Mouse (Mus musculus): ENCODE measurements around the gene Eln. TPM values are rescaled to one million over a fixed set of nuclear protein-coding genes. Genes with fewer than 3 reads are reported as not detected.
A peak's percentile ranks its signal among the peaks of the same experiment; 100 is the strongest.

Eln gene
- total RNA-seq, 2 experiments from 2014 or later = 59.4 to 77.7 TPM

- intact Hi-C loops (cut with DNase I) = loop anchor here (5.0 kb wide), 1 partner anchor 155 kb away; no protein-coding TSS in a partner anchor
- DNase-seq (ENCODE audit: extremely low spot score in 1 of 2, low spot score in 2 of 2) = peak; percentile 72 to 90
These were observed 380 bp upstream of the Eln start for GRCm38 (mm10) chr5:134747512-134747893.

- intact Hi-C loops (cut with DNase I) = loop anchor here (5.0 kb wide), 1 partner anchor 156 kb away; no protein-coding TSS in a partner anchor
- no peak for DNase-seq (ENCODE audit: extremely low spot score in 1 of 2, low spot score in 2 of 2)
These were observed 922 bp downstream of the Eln start for GRCm38 (mm10) chr5:134746201-134746600.

- intact Hi-C loops (cut with DNase I) = loop anchor here (5.0 kb wide), 1 partner anchor 156 kb away; no protein-coding TSS in a partner anchor
- no peak for DNase-seq (ENCODE audit: extremely low spot score in 1 of 2, low spot score in 2 of 2)
These were observed 1.3 kb downstream of the Eln start for GRCm38 (mm10) chr5:134745801-134746200.

GRCm38 (mm10) chr5:134745000-134745399 lies 2.1 kb downstream of the Eln start:
- no peak for DNase-seq (ENCODE audit: extremely low spot score in 1 of 2, low spot score in 2 of 2)
- intact Hi-C loops (cut with DNase I) = loop anchor here (5.0 kb wide), 1 partner anchor 157 kb away; no protein-coding TSS in a partner anchor

GRCm38 (mm10) chr5:134743991-134744390 lies 3.1 kb downstream of the Eln start:
- intact Hi-C loops (cut with DNase I) = no loop called here

GRCm38 (mm10) chr5:134742221-134742795 lies 4.8 kb downstream of the Eln start:
- intact Hi-C loops (cut with DNase I) = no loop called here
- DNase-seq (ENCODE audit: extremely low spot score in 1 of 2, low spot score in 2 of 2) = peak in 1 of 2 experiments; percentile 47

More at GRCm38 (mm10) chr5:134743991-134744390, 3.1 kb downstream of the Eln start:
- no peak for DNase-seq (ENCODE audit: extremely low spot score in 1 of 2, low spot score in 2 of 2)

GRCm38 (mm10) chr5:134740501-134741341 lies 6.4 kb downstream of the Eln start:
- intact Hi-C loops (cut with DNase I) = no loop called here
- DNase-seq (ENCODE audit: extremely low spot score in 1 of 2, low spot score in 2 of 2) = peak in 1 of 2 experiments; percentile 36

GRCm38 (mm10) chr5:134739951-134740350 lies 7.2 kb downstream of the Eln start:
- intact Hi-C loops (cut with DNase I) = no loop called here
- DNase-seq (ENCODE audit: extremely low spot score in 1 of 2, low spot score in 2 of 2) = no peak

- intact Hi-C loops (cut with DNase I) = no loop called here
- no peak for DNase-seq (ENCODE audit: extremely low spot score in 1 of 2, low spot score in 2 of 2)
These were observed 12.2 kb downstream of the Eln start for GRCm38 (mm10) chr5:134734920-134735319.

- intact Hi-C loops (cut with DNase I) = no loop called here
- no peak for DNase-seq (ENCODE audit: extremely low spot score in 1 of 2, low spot score in 2 of 2)
These were observed 13.1 kb downstream of the Eln start for GRCm38 (mm10) chr5:134734072-134734471.

- DNase-seq (ENCODE audit: extremely low spot score in 1 of 2, low spot score in 2 of 2) = peak in 1 of 2 experiments; percentile 7
- intact Hi-C loops (cut with DNase I) = no loop called here
These were observed 13.9 kb downstream of the Eln start for GRCm38 (mm10) chr5:134733241-134733640.

- DNase-seq (ENCODE audit: extremely low spot score in 1 of 2, low spot score in 2 of 2) = no peak
- intact Hi-C loops (cut with DNase I) = no loop called here
These were observed 18.0 kb downstream of the Eln start for GRCm38 (mm10) chr5:134729124-134729523.

- DNase-seq (ENCODE audit: extremely low spot score in 1 of 2, low spot score in 2 of 2) = no peak
- intact Hi-C loops (cut with DNase I) = no loop called here
These were observed 18.6 kb downstream of the Eln start for GRCm38 (mm10) chr5:134728535-134728934.

GRCm38 (mm10) chr5:134727001-134727639 lies 20.0 kb downstream of the Eln start:
- no peak for DNase-seq (ENCODE audit: extremely low spot score in 1 of 2, low spot score in 2 of 2)
- intact Hi-C loops (cut with DNase I) = no loop called here

GRCm38 (mm10) chr5:134725299-134725698 lies 21.8 kb downstream of the Eln start:
- no peak for DNase-seq (ENCODE audit: extremely low spot score in 1 of 2, low spot score in 2 of 2)
- intact Hi-C loops (cut with DNase I) = no loop called here

- no peak for DNase-seq (ENCODE audit: extremely low spot score in 1 of 2, low spot score in 2 of 2)
- intact Hi-C loops (cut with DNase I) = no loop called here
These were observed 27.1 kb downstream of the Eln start for GRCm38 (mm10) chr5:134720058-134720457.

GRCm38 (mm10) chr5:134711076-134711475 lies 36.0 kb downstream of the Eln start:
- intact Hi-C loops (cut with DNase I) = no loop called here
- DNase-seq (ENCODE audit: extremely low spot score in 1 of 2, low spot score in 2 of 2) = no peak

GRCm38 (mm10) chr5:134709275-134709674 lies 37.8 kb downstream of the Eln start:
- intact Hi-C loops (cut with DNase I) = loop anchor here (10.0 kb wide), 1 partner anchor 214 kb away; no protein-coding TSS in a partner anchor

GRCm38 (mm10) chr5:134704157-134704556 lies 43.0 kb downstream of the Eln start:
- DNase-seq (ENCODE audit: extremely low spot score in 1 of 2, low spot score in 2 of 2) = peak in 1 of 2 experiments; percentile 68
- intact Hi-C loops (cut with DNase I) = loop anchor here (10.0 kb wide), 1 partner anchor 209 kb away; no protein-coding TSS in a partner anchor

More at GRCm38 (mm10) chr5:134709275-134709674, 37.8 kb downstream of the Eln start:
- DNase-seq (ENCODE audit: extremely low spot score in 1 of 2, low spot score in 2 of 2) = no peak
